Mouse (Mus musculus): ENCODE results near the gene Aoc3. TPM values are rescaled to one million over a fixed set of nuclear protein-coding genes. Genes with fewer than 3 reads are reported as not detected.

The Aoc3 gene
- total and polyA plus RNA-seq, 3 experiments = 0.62 to 2.2 TPM; not detected in 1

DNA sequence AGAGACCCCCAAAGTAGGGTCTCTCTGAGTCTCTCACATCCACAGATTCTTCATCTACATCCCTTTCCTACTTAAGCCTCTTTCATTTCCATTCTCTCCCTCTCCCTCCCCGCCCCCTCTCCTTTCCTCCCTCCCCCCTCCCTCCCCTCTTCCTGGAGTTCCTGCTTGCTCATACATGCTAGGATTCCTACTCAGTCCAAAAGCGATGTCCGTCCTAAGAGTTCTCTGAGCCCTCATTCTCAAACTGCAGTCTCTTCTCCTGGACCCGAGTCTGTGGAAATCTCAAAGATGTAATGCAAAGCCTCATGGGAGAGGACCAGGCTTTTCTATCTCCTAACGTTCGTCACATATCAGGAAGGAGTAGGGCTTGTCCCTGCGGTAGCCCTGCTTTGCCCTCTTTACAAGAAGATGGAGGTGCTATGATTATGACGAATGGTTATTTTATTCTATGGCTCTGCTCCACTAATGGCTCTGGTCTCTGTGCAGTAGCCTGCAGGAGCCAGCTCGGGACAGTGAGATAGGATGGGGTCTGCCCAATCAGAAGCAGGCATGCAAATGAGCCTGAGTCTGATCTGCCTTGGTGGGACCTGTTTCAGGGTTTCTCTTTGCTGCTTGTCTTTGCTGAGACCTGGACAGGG lies 7.8 kb downstream of the Aoc3 start (continued):
- TF ChIP-seq MAZ (IDR thresholded peaks at IDR 0.05; ENCODE audit: low read depth, low read length) = no peak
- no peak for TF ChIP-seq HCFC1 (IDR thresholded peaks at IDR 0.05; ENCODE audit: low read depth, low read length)
- TF ChIP-seq CHD1 (IDR thresholded peaks at IDR 0.05; ENCODE audit: low read depth, low read length) = no peak

DNA sequence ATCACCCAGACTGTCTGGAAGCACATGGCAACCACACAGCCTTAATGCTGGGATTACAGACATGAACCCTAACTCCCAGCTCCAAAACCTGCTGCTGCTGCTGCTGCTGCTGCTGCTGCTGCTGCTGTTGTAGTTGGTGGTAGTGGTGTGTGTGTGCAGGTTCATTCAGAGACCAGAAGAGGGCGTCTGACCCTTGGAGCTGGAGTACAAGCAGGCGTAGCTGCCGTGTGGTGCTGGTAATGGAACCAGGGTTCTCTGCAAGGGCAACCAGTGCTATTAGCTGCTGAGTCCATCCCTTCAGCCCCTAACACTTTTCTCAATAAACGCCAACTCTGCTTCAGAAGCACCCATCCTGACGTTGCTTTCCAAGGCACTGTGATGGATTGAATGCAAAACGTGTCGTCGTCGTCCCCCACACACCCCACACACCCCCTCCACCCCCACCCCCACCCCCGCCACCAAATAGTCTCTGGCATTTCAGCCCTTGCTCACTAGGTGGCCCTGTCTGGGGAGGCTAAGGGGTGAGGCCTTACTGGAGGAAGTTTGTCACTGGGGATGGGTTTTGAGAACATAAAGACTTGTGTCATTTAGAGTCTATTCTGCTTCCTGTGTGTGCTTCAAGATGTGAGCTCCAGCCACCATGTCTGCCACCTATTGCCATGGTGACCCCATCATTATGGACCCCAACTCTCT lies 16.8 kb downstream of the Aoc3 start:
- H3K27ac ChIP-seq (ENCODE audit: control insufficient read depth, low read depth, low read length) = no peak overlapping the region
- H3K9me3 ChIP-seq (replicated peaks; ENCODE audit: insufficient read depth, low read length) = no peaks in the 10 kb centered on the region
- no peaks in the 10 kb centered on the region for H3K4me1 ChIP-seq (ENCODE audit: control insufficient read depth in 1 of 2, insufficient read depth in 2 of 2, low read length in 2 of 2)
- H3K36me3 ChIP-seq (ENCODE audit: control insufficient read depth in 1 of 2, insufficient read depth in 2 of 2, low read length in 2 of 2) = no peaks in the 10 kb centered on the region
- H3K9ac ChIP-seq (ENCODE audit: control insufficient read depth, low read depth, low read length, poor library complexity, severe bottlenecking) = no peak overlapping the region
- no peak overlapping the region for H3K4me3 ChIP-seq (ENCODE audit: control insufficient read depth in 1 of 2, insufficient read depth in 1 of 2, low read depth in 2 of 2, low read length in 2 of 2)
- TF ChIP-seq E2F4 (IDR thresholded peaks at IDR 0.05; ENCODE audit: borderline replicate concordance, low read depth, low read length) (no peak), KAT2A (conservative IDR thresholded peaks at IDR 0.05; ENCODE audit: low read depth, low read length) (no peak), SMC3 (IDR thresholded peaks at IDR 0.05; ENCODE audit: low read depth, low read length) (peak; percentile 46), CHD2 (IDR thresholded peaks at IDR 0.05; ENCODE audit: low read length) (no peak), MXI1 (IDR thresholded peaks at IDR 0.05; ENCODE audit: low read depth, low read length) (no peak), EP300 (IDR thresholded peaks at IDR 0.05; ENCODE audit: low read depth in 1 of 2, low read length in 2 of 2) (no peak), HCFC1 (IDR thresholded peaks at IDR 0.05; ENCODE audit: low read depth, low read length) (no peak), CTCF (IDR thresholded peaks at IDR 0.05 in 2 of 3, conservative IDR thresholded peaks at IDR 0.05 in 1 of 3; ENCODE audit: control insufficient read depth in 1 of 3, insufficient read depth in 1 of 3, low read depth in 2 of 3, low read length in 3 of 3, poor library complexity in 1 of 3, severe bottlenecking in 1 of 3) (peak; percentile 15 to 42 (median 36); a peak in 5 of 6 replicates), BHLHE40 (IDR thresholded peaks at IDR 0.05; ENCODE audit: borderline replicate concordance, low read depth, low read length) (no peak), MEF2A (IDR thresholded peaks at IDR 0.05; ENCODE audit: extremely low read depth, insufficient replicate concordance, low read depth, low read length, poor library complexity, severe bottlenecking) (no peak), RAD21 (IDR thresholded peaks at IDR 0.05; ENCODE audit: low read depth, low read length) (peak; percentile 10), ZKSCAN1 (IDR thresholded peaks at IDR 0.05; ENCODE audit: low read depth, low read length) (no peak), MAFK (IDR thresholded peaks at IDR 0.05; ENCODE audit: borderline replicate concordance, low read depth, low read length) (no peak), RCOR1 (IDR thresholded peaks at IDR 0.05; ENCODE audit: low read depth, low read length) (no peak), GATA1 (IDR thresholded peaks at IDR 0.05; ENCODE audit: low read depth, low read length) (no peak), UBTF (IDR thresholded peaks at IDR 0.05; ENCODE audit: borderline replicate concordance, insufficient read depth, low read depth, low read length) (no peak), SIN3A (IDR thresholded peaks at IDR 0.05; ENCODE audit: low read length) (no peak), POLR2AphosphoS2 (IDR thresholded peaks at IDR 0.05; ENCODE audit: low read length) (no peak), MYB (IDR thresholded peaks at IDR 0.05; ENCODE audit: low read depth, low read length) (no peak), ETS1 (IDR thresholded peaks at IDR 0.05; ENCODE audit: low read depth, low read length) (no peak), MAX (IDR thresholded peaks at IDR 0.05; ENCODE audit: low read length) (no peak), NRF1 (IDR thresholded peaks at IDR 0.05; ENCODE audit: insufficient read depth, low read depth, low read length, poor library complexity, severe bottlenecking) (no peak), ELF1 (IDR thresholded peaks at IDR 0.05; ENCODE audit: low read depth, low read length) (no peak), TCF12 (IDR thresholded peaks at IDR 0.05; ENCODE audit: low read depth, low read length) (no peak), POLR2A (IDR thresholded peaks at IDR 0.05; ENCODE audit: control insufficient read depth in 1 of 2, insufficient read depth in 1 of 2, low read depth in 1 of 2, low read length in 2 of 2, poor library complexity in 1 of 2) (no peak), TAL1 (IDR thresholded peaks at IDR 0.05; ENCODE audit: low read length) (no peak)
- H3K79me2 ChIP-seq (ENCODE audit: control insufficient read depth, insufficient read depth, low read length, poor library complexity) = no peaks in the 10 kb centered on the region
- DNase-seq (ENCODE audit: low read depth, low spot score) = peak; percentile 54
- H3K27me3 ChIP-seq (ENCODE audit: control insufficient read depth in 1 of 2, insufficient read depth in 2 of 2, low read length in 2 of 2) = peaks cover 0 to 2% of the 10 kb centered on the region in 2 experiments; a peak in 1 of 4 replicates

Measured in MEL (cell line).